Mouse (Mus musculus) brain, embryonic 14.5 days (tissue): ENCODE measurements around the gene Stx7.

ENCODE experiments used
- CTCF ChIP-seq: fragments of 200-500 bp; IDR thresholded peaks from 2 replicates; pipeline ENCODE4 v1.5.1; 2012; ENCODE audit warnings: inconsistent platforms, mild to moderate bottlenecking, moderate library complexity, borderline replicate concordance; ENCODE audit not compliant: insufficient read depth, insufficient read length; ENCODE audit errors: extremely low read depth
- POLR2A ChIP-seq: fragments of 200-500 bp; IDR thresholded peaks from 2 replicates; pipeline ENCODE4 v1.6.1; 2012; ENCODE audit warnings: mild to moderate bottlenecking, inconsistent platforms, borderline replicate concordance; ENCODE audit not compliant: poor library complexity, insufficient read depth, insufficient read length, severe bottlenecking; ENCODE audit errors: extremely low read depth

DNA sequence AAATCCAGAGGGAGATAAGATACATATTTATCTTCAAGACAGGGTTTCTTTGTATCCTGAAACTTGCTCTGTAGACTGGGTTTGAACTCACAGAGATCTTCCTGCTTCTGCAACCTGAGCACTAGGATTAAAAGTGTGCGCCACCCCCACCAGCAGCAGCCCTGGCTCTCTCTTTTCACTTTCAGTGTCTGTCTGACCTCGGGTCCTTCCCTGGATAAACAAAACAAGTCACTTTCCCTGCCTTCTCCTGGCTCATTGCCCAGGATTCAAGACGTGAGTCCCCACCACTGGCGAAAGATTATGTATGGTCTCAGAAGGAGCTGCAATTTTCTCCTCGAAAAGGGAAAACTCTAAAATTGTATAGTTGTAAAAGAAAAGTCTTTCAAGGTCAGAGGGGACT lies 10.5 kb downstream of the Stx7 start:
- no peak for TF ChIP-seq CTCF
- TF ChIP-seq POLR2A = no peak
